ENCODE assay signal across 14 mouse cellular contexts in the genomic region with DNA sequence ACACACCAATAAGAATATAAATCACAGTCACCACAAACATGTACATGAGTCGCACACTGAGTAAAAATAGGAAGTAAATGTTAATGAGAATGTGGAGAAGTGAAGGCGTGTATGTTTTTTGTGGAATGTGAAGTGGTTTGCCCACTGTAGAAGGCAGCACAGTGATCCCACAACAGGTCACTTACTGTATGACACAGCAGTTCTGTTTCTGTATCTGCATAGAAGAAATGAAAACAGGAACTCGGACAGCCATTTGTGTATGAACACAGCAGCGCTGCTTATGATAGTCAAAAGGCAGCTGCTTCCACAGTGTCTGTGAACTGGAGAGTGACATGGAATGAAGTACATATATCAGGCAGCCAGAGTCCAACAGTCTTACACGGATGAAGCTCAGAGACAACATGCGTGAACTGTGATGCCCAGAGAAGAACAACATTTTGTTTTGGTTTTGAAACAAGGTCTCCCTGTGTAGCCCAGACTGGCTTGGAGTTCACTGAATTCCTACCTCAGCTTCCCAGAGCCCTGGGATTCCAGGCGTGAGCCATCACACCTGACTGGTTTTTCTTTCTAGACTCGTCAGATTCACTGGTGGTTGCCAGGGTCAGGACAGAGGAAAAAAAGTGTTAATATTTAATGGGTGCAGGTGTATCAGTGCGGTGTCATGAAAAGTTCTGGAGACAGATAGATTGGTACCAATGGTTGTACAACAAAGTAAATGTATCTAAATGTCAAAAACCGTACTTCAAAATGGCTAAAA. TPM values are rescaled to one million over a fixed set of nuclear protein-coding genes. Genes with fewer than 3 reads are reported as not detected.
DNase-seq lines count a peak whose midpoint lies in the region; ATAC-seq and TF ChIP-seq lines count a peak whose summit lies in the region.
"Had no signal": no experiment of that assay in that cellular context is flagged by ENCODE, and none has a peak within 500 bp of the region (broad histone marks: within the 10 kb centered on the region; RNA-seq: fewer than 3 reads in every experiment).

No protein-coding gene starts in this region.

- TF ChIP-seq CTCF in liver, adult 2 months (IDR thresholded peaks at IDR 0.05; ENCODE audit: low read depth, low read length) = no peak
- no peak for TF ChIP-seq CTCF in MEL (IDR thresholded peaks at IDR 0.05 in 2 of 3, conservative IDR thresholded peaks at IDR 0.05 in 1 of 3; ENCODE audit: control insufficient read depth in 1 of 3, insufficient read depth in 1 of 3, low read depth in 2 of 3, low read length in 3 of 3, poor library complexity in 1 of 3, severe bottlenecking in 1 of 3)

- TF ChIP-seq RAD21 in MEL (IDR thresholded peaks at IDR 0.05; ENCODE audit: low read depth, low read length) = no peak

- no peak for TF ChIP-seq EP300 in MEL (IDR thresholded peaks at IDR 0.05; ENCODE audit: low read depth in 1 of 2, low read length in 2 of 2)

- H3K4me1 ChIP-seq in liver, adult 2 months (ENCODE audit: control insufficient read depth, insufficient read depth, low read length) = peaks cover 32% of the 10 kb centered on the region
- peaks cover 5 to 23% of the 10 kb centered on the region in 2 experiments for H3K4me1 ChIP-seq in MEL (ENCODE audit: control insufficient read depth in 1 of 2, insufficient read depth in 2 of 2, low read length in 2 of 2)
- peaks cover 99% of the 10 kb centered on the region for H3K4me1 ChIP-seq in megakaryocyte, embryonic 14.5 days

- no peak for TF ChIP-seq POLR2A in liver, adult 2 months (IDR thresholded peaks at IDR 0.05; ENCODE audit: extremely low read depth, insufficient read depth, low read length)
- no peak for TF ChIP-seq POLR2A in MEL (IDR thresholded peaks at IDR 0.05; ENCODE audit: control insufficient read depth in 1 of 2, insufficient read depth in 1 of 2, low read depth in 1 of 2, low read length in 2 of 2, poor library complexity in 1 of 2)

- H3K9me3 ChIP-seq in MEL (replicated peaks; ENCODE audit: insufficient read depth, low read length) = no peaks in the 10 kb centered on the region
- no peaks in the 10 kb centered on the region for H3K9me3 ChIP-seq in megakaryocyte, embryonic 14.5 days
- H3K9me3 ChIP-seq: embryonic facial prominence, embryonic 12.5 days; forebrain, embryonic 15.5 days had no signal

- WGBS in liver, adult 2 months = 78% methylated on average over 10 of the region's 10 CpGs

- H3K79me2 ChIP-seq in liver, adult 2 months (ENCODE audit: control insufficient read depth, insufficient read depth, low read length) = peaks cover 54% of the 10 kb centered on the region
- peaks cover 13% of the 10 kb centered on the region for H3K79me2 ChIP-seq in MEL (ENCODE audit: control insufficient read depth, insufficient read depth, low read length, poor library complexity)

- H3K27me3 ChIP-seq in liver, adult 2 months (ENCODE audit: control insufficient read depth, insufficient read depth, low read length) = no peaks in the 10 kb centered on the region
- H3K27me3 ChIP-seq in MEL (ENCODE audit: control insufficient read depth in 1 of 2, insufficient read depth in 2 of 2, low read length in 2 of 2) = no peaks in the 10 kb centered on the region
- no peaks in the 10 kb centered on the region for H3K27me3 ChIP-seq in megakaryocyte, embryonic 14.5 days (replicated peaks)
- H3K27me3 ChIP-seq: embryonic facial prominence, embryonic 12.5 days; forebrain, embryonic 15.5 days had no signal

- DNase-seq in liver, adult 2 months (ENCODE audit: extremely low read depth, low read depth, low spot score) = peak; percentile 42
- no peak for DNase-seq in liver
- peak; percentile 45 for DNase-seq in MEL (ENCODE audit: low read depth, low spot score)
- no peak for DNase-seq in urinary bladder, postnatal 10 days (ENCODE audit: low spot score)
- no peak for DNase-seq in urinary bladder, postnatal 4 days (ENCODE audit: low spot score in 2 of 2)
- no peak for DNase-seq in gastrocnemius, postnatal 10 days
- DNase-seq: cerebellum, postnatal 10 days; heart, postnatal 36 days had no signal

- no peak overlapping the region for H3K9ac ChIP-seq in liver, adult 2 months (ENCODE audit: low read depth, low read length)
- no peak overlapping the region for H3K9ac ChIP-seq in MEL (ENCODE audit: control insufficient read depth, low read depth, low read length, poor library complexity, severe bottlenecking)
- H3K9ac ChIP-seq: embryonic facial prominence, embryonic 12.5 days; forebrain, embryonic 15.5 days had no signal

- ATAC-seq in erythroblast, adult 5-6 weeks (replicated peaks; ENCODE audit: low FRiP score, poor library complexity, severe bottlenecking) = 0 out of 2 replicates have a peak, but pooled peaks have one; percentile 25
- ATAC-seq: forebrain, embryonic 15.5 days; intestine, postnatal 0 days; midbrain, embryonic 16.5 days had no signal

- H3K27ac ChIP-seq in liver, adult 2 months (replicated peaks; ENCODE audit: insufficient read depth, low read depth, low read length) = peak overlapping the region; percentile 31; the same call in 1 of the 2 replicates
- H3K27ac ChIP-seq in MEL (ENCODE audit: control insufficient read depth, low read depth, low read length) = no peak overlapping the region
- H3K27ac ChIP-seq: embryonic facial prominence, embryonic 12.5 days; forebrain, embryonic 15.5 days had no signal

- H3K4me3 ChIP-seq in liver, adult 2 months (ENCODE audit: insufficient read depth, low read depth, low read length) = no peak overlapping the region
- H3K4me3 ChIP-seq in MEL (ENCODE audit: control insufficient read depth in 1 of 2, insufficient read depth in 1 of 2, low read depth in 2 of 2, low read length in 2 of 2) = no peak overlapping the region
- peak overlapping the region; percentile 86 for H3K4me3 ChIP-seq in megakaryocyte, embryonic 14.5 days (replicated peaks)
- H3K4me3 ChIP-seq: embryonic facial prominence, embryonic 12.5 days; forebrain, embryonic 15.5 days had no signal

- H3K36me3 ChIP-seq in liver, adult 2 months (ENCODE audit: control insufficient read depth, insufficient read depth, low read length) = no peaks in the 10 kb centered on the region
- peaks cover 0 to 19% of the 10 kb centered on the region in 2 experiments; a peak in 2 of 4 replicates for H3K36me3 ChIP-seq in MEL (ENCODE audit: control insufficient read depth in 1 of 2, insufficient read depth in 2 of 2, low read length in 2 of 2)
- H3K36me3 ChIP-seq in megakaryocyte, embryonic 14.5 days (replicated peaks; ENCODE audit: low read length) = peaks cover 34% of the 10 kb centered on the region
- H3K36me3 ChIP-seq: embryonic facial prominence, embryonic 12.5 days; forebrain, embryonic 15.5 days had no signal

TF ChIP-seq in MEL, 35 proteins besides CTCF, POLR2A, EP300 and RAD21 (continues in another document):
- no peak for TF ChIP-seq TCF12 (IDR thresholded peaks at IDR 0.05; ENCODE audit: low read depth, low read length)
- no peak for TF ChIP-seq MAZ (IDR thresholded peaks at IDR 0.05; ENCODE audit: low read depth, low read length)
- no peak for TF ChIP-seq MEF2A (IDR thresholded peaks at IDR 0.05; ENCODE audit: extremely low read depth, insufficient replicate concordance, low read depth, low read length, poor library complexity, severe bottlenecking)
- TF ChIP-seq NRF1 (IDR thresholded peaks at IDR 0.05; ENCODE audit: insufficient read depth, low read depth, low read length, poor library complexity, severe bottlenecking) = no peak
- no peak for TF ChIP-seq POLR2AphosphoS5 (IDR thresholded peaks at IDR 0.05; ENCODE audit: borderline replicate concordance, low read depth, low read length)
- no peak for TF ChIP-seq RCOR1 (IDR thresholded peaks at IDR 0.05; ENCODE audit: low read depth, low read length)
- TF ChIP-seq KAT2A (conservative IDR thresholded peaks at IDR 0.05; ENCODE audit: low read depth, low read length) = no peak
- TF ChIP-seq MYB (IDR thresholded peaks at IDR 0.05; ENCODE audit: low read depth, low read length) = no peak
- no peak for TF ChIP-seq SMC3 (IDR thresholded peaks at IDR 0.05; ENCODE audit: low read depth, low read length)
- TF ChIP-seq GATA1 (IDR thresholded peaks at IDR 0.05; ENCODE audit: low read depth, low read length) = no peak
- TF ChIP-seq E2F4 (IDR thresholded peaks at IDR 0.05; ENCODE audit: borderline replicate concordance, low read depth, low read length) = no peak
- no peak for TF ChIP-seq TAL1 (IDR thresholded peaks at IDR 0.05; ENCODE audit: low read length)

RNA-seq across cellular contexts. Expression of a gene that starts 5.6 kb away (rescaled TPM):
- total RNA-seq in liver, adult 2 months (2014; rRNA removed) = 2.9 and 3.0 TPM in 2 replicates
- 13.1 and 18.1 TPM in 2 replicates for polyA plus RNA-seq in liver, adult 2 months (2012; rRNA removed)
- total RNA-seq in MEL (2012; rRNA removed) = 6.5 and 8.1 TPM in 2 replicates
- 10 to 100 TPM in 1 of 2 experiments, not detected in 1; 11.9 TPM for polyA plus RNA-seq in MEL (2012; ENCODE audit: insufficient read depth in 1 of 2, insufficient read length in 2 of 2, low read depth in 1 of 2, low replicate concordance in 2 of 2, missing spikeins in 1 of 2)
- total RNA-seq in erythroblast, adult 5-6 weeks (2015; ENCODE audit: low replicate concordance) = 7.9 and 8.6 TPM in 2 replicates
- total RNA-seq in erythroblast, adult 5-6 weeks (2017; ENCODE audit: low replicate concordance) = 2.9 and 4.7 TPM in 2 replicates
- 60.2 and 90.5 TPM in 2 replicates for polyA plus RNA-seq in megakaryocyte, embryonic 14.5 days (2012; ENCODE audit: insufficient read depth, low replicate concordance)
- total RNA-seq in gastrocnemius, postnatal 10 days (2021) = 10 to 100 TPM; 17.3 to 23.1 TPM

RNA-seq across cellular contexts. Expression of a gene that starts 16.2 kb away (rescaled TPM):
- total RNA-seq in liver, adult 2 months (2014; rRNA removed) = not detected in 2 replicates
- polyA plus RNA-seq in liver, adult 2 months (2012; rRNA removed) = 0.14 TPM in 1 of 2 replicates, not detected in the other
- total RNA-seq in MEL (2012; rRNA removed) = not detected in 2 replicates
- polyA plus RNA-seq in MEL (2012; ENCODE audit: insufficient read depth in 1 of 2, insufficient read length in 2 of 2, low read depth in 1 of 2, low replicate concordance in 2 of 2, missing spikeins in 1 of 2) = not detected
- not detected in 2 replicates for total RNA-seq in erythroblast, adult 5-6 weeks (2015; ENCODE audit: low replicate concordance)
- total RNA-seq in erythroblast, adult 5-6 weeks (2017; ENCODE audit: low replicate concordance) = not detected in 2 replicates
- not detected in 2 replicates for polyA plus RNA-seq in megakaryocyte, embryonic 14.5 days (2012; ENCODE audit: insufficient read depth, low replicate concordance)
- not detected for total RNA-seq in gastrocnemius, postnatal 10 days (2021)
- total RNA-seq: heart, postnatal 36 days had no signal
- polyA plus RNA-seq: embryonic facial prominence, embryonic 12.5 days; forebrain, embryonic 15.5 days; midbrain, embryonic 16.5 days had no signal

RNA-seq across cellular contexts. Expression of a gene that starts 44.7 kb away (rescaled TPM):
- total RNA-seq in liver, adult 2 months (2014; rRNA removed) = 0.13 and 0.28 TPM in 2 replicates
- polyA plus RNA-seq in liver, adult 2 months (2012; rRNA removed) = 0.17 and 0.49 TPM in 2 replicates
- total RNA-seq in MEL (2012; rRNA removed) = not detected in 2 replicates
- polyA plus RNA-seq in MEL (2012; ENCODE audit: insufficient read depth in 1 of 2, insufficient read length in 2 of 2, low read depth in 1 of 2, low replicate concordance in 2 of 2, missing spikeins in 1 of 2) = not detected
- not detected in 2 replicates for total RNA-seq in erythroblast, adult 5-6 weeks (2015; ENCODE audit: low replicate concordance)
- total RNA-seq in erythroblast, adult 5-6 weeks (2017; ENCODE audit: low replicate concordance) = 0.17 TPM in 1 of 2 replicates, not detected in the other
- not detected in 2 replicates for polyA plus RNA-seq in megakaryocyte, embryonic 14.5 days (2012; ENCODE audit: insufficient read depth, low replicate concordance)
- total RNA-seq in gastrocnemius, postnatal 10 days (2021) = under 1 TPM in 1 of 2 experiments, not detected in 1; 0.25 TPM

Comparison
In these comparisons a context has a peak if more than half of its experiments do, and no peak if none do; other contexts are left out.
1. DNase-seq: peak in liver, adult 2 months (single experiment) and MEL (single experiment); none in liver (single experiment), urinary bladder, postnatal 10 days (single experiment), urinary bladder, postnatal 4 days (0 of 2) and gastrocnemius, postnatal 10 days (single experiment).